Mouse (Mus musculus) cortical plate, adult 2 months (tissue): ENCODE data around the gene Scamp2. TPM values are rescaled to one million over a fixed set of nuclear protein-coding genes. Genes with fewer than 3 reads are reported as not detected.

Experiments
- H3K27ac ChIP-seq: fragments of 200-500 bp; 2 replicates; pipeline ENCODE4 v1.5.1; 2012; ENCODE audit warnings: low read length, control low read depth, inconsistent platforms; ENCODE audit not compliant: insufficient read depth
- H3K4me1 ChIP-seq: fragments of 200-500 bp; 2 replicates; pipeline ENCODE4 v1.6.1; 2011; ENCODE audit warnings: low read length; ENCODE audit not compliant: control insufficient read depth, insufficient read depth
- H3K4me3 ChIP-seq: fragments of 200-500 bp; 2 replicates; pipeline ENCODE4 v1.5.1; 2011; ENCODE audit warnings: mild to moderate bottlenecking, low read length, control low read depth; ENCODE audit not compliant: insufficient read depth
- CTCF ChIP-seq: fragments of 200-500 bp; IDR thresholded peaks from 2 replicates; pipeline ENCODE4 v1.5.1; 2011; ENCODE audit warnings: mild to moderate bottlenecking, control low read depth, low read length; ENCODE audit not compliant: insufficient read depth; ENCODE audit errors: extremely low read depth
- POLR2A ChIP-seq: fragments of 200-500 bp; IDR thresholded peaks from 2 replicates; pipeline ENCODE4 v1.6.1; 2011; ENCODE audit warnings: mild to moderate bottlenecking, low read length, control low read depth; ENCODE audit not compliant: insufficient read depth; ENCODE audit errors: extremely low read depth
- polyA plus RNA-seq: library from polyadenylated mRNA; depleted of rRNA; stranded (reverse); fragments of >200 nt; gene quantifications from 2 replicates; pipeline ENCODE4 v1.2.3, GENCODE M21; 2012

Gene Scamp2
- polyA plus RNA-seq, 1 experiment: 45.2 TPM

- Histone ChIP-seq H3K4me1 (peaks cover 15% of the 10 kb centered on the region), H3K4me3 (no peak overlapping the region), H3K27ac (no peak overlapping the region)
- no peak for TF ChIP-seq CTCF
- no peak for TF ChIP-seq POLR2A
Measured at GRCm38 (mm10) chr9:57564609-57565008, 3.9 kb downstream of the Scamp2 start.

- Histone ChIP-seq H3K27ac (peak overlapping the region; percentile 48; the same call in 1 of the 2 replicates), H3K4me3 (no peak overlapping the region), H3K4me1 (peaks cover 15% of the 10 kb centered on the region)
- TF ChIP-seq CTCF: no peak
- no peak for TF ChIP-seq POLR2A
Measured at GRCm38 (mm10) chr9:57565741-57566221, 5.0 kb downstream of the Scamp2 start.

GRCm38 (mm10) chr9:57566846-57567245 lies 6.1 kb downstream of the Scamp2 start:
- Histone ChIP-seq H3K27ac (peak overlapping the region; percentile 22; the same call in 1 of the 2 replicates), H3K4me1 (peaks cover 12% of the 10 kb centered on the region), H3K4me3 (no peak overlapping the region)
- TF ChIP-seq POLR2A (no peak), CTCF (no peak)

GRCm38 (mm10) chr9:57568500-57568899 lies 7.8 kb downstream of the Scamp2 start:
- Histone ChIP-seq H3K27ac (no peak overlapping the region), H3K4me1 (peaks cover 9% of the 10 kb centered on the region)
- TF ChIP-seq POLR2A (no peak), CTCF (no peak)

GRCm38 (mm10) chr9:57574397-57574796 lies 13.7 kb downstream of the Scamp2 start:
- H3K4me1 ChIP-seq: no peaks in the 10 kb centered on the region
- H3K27ac ChIP-seq: no peak overlapping the region
- TF ChIP-seq CTCF (no peak), POLR2A (no peak)
- H3K4me3 ChIP-seq: no peak overlapping the region

More at GRCm38 (mm10) chr9:57568500-57568899, 7.8 kb downstream of the Scamp2 start:
- no peak overlapping the region for H3K4me3 ChIP-seq

GRCm38 (mm10) chr9:57575577-57575976 lies 14.8 kb downstream of the Scamp2 start:
- no peak for TF ChIP-seq POLR2A
- no peak for TF ChIP-seq CTCF
- Histone ChIP-seq H3K27ac (no peak overlapping the region), H3K4me1 (no peaks in the 10 kb centered on the region), H3K4me3 (no peak overlapping the region)

GRCm38 (mm10) chr9:57577144-57577849 lies 16.6 kb downstream of the Scamp2 start:
- TF ChIP-seq POLR2A: no peak
- no peak for TF ChIP-seq CTCF
- Histone ChIP-seq H3K4me3 (no peak overlapping the region), H3K27ac (no peak overlapping the region), H3K4me1 (no peaks in the 10 kb centered on the region)

GRCm38 (mm10) chr9:57584991-57585390 lies 24.2 kb downstream of the Scamp2 start:
- Histone ChIP-seq H3K4me1 (no peaks in the 10 kb centered on the region), H3K27ac (no peak overlapping the region), H3K4me3 (no peak overlapping the region)
- TF ChIP-seq CTCF (no peak), POLR2A (no peak)

GRCm38 (mm10) chr9:57589224-57590126 lies 28.7 kb downstream of the Scamp2 start, which contains the start of gene Ulk3:
TSS of gene Ulk3 (plus strand) at chr9:57589452.
- no peak for TF ChIP-seq CTCF
- peak; percentile 49; the same call in 1 of the 2 replicates for TF ChIP-seq POLR2A
- peak within 1 kb of the TSS; percentile 78 for H3K4me3 ChIP-seq
- H3K27ac ChIP-seq: peak within 1 kb of the TSS; percentile 71
- H3K4me1 ChIP-seq: no peaks in the 10 kb centered on the region

GRCm38 (mm10) chr9:57590726-57591125 lies 30.0 kb downstream of the Scamp2 start:
- Histone ChIP-seq H3K4me1 (no peaks in the 10 kb centered on the region), H3K27ac (no peak overlapping the region), H3K4me3 (peak overlapping the region; percentile 78)
- TF ChIP-seq POLR2A: no peak
- TF ChIP-seq CTCF: peak; percentile 51
